Comparison of ENCODE assay signal across 9 mouse cellular contexts in genomic region chr2:26847706-26848105, GRCm38 (mm10). TPM values are rescaled to one million over a fixed set of nuclear protein-coding genes. Genes with fewer than 3 reads are reported as not detected.
DNase-seq lines count a peak whose midpoint lies in the region; TF ChIP-seq lines count a peak whose summit lies in the region.
"Had no signal": no experiment of that assay in that cellular context is flagged by ENCODE, and none has a peak within 500 bp of the region (broad histone marks: within the 10 kb centered on the region; RNA-seq: fewer than 3 reads in every experiment).

No protein-coding gene starts in this region.

- no peaks in the 10 kb centered on the region for H3K4me1 ChIP-seq in testis, adult 2 months (ENCODE audit: control insufficient read depth, insufficient read depth, low read length)

- H3K27ac ChIP-seq in testis, adult 2 months (ENCODE audit: control insufficient read depth, insufficient read depth, low read depth, low read length) = no peak overlapping the region
- no peak overlapping the region for H3K27ac ChIP-seq in layer of hippocampus, adult 2 months

- peak; percentile 6; the same call in 1 of the 2 replicates for TF ChIP-seq CTCF in testis, adult 2 months (IDR thresholded peaks at IDR 0.05; ENCODE audit: control insufficient read depth, insufficient read depth, insufficient replicate concordance, low read depth, low read length)
- peak; percentile 80 for TF ChIP-seq CTCF in layer of hippocampus, adult 2 months (conservative IDR thresholded peaks at IDR 0.05)

- peak; percentile 12 for DNase-seq in gastrocnemius, postnatal 10 days
- DNase-seq in gastrocnemius, adult 8-10 months (ENCODE audit: low spot score in 2 of 2) = no peak
- DNase-seq in testis, postnatal 14 days (ENCODE audit: low spot score) = no peak
- peak; percentile 48 to 49 for DNase-seq in cerebellum, postnatal 10 days
- DNase-seq in layer of hippocampus, adult 2 months (ENCODE audit: low spot score in 2 of 2) = peak; percentile 8 to 32
- peak; percentile 4 for DNase-seq in skeletal muscle tissue, adult 2 months (ENCODE audit: low read depth, low spot score)
- DNase-seq in frontal cortex, postnatal 10 days (ENCODE audit: low spot score in 2 of 2) = no peak

- no peak for TF ChIP-seq POLR2A in testis, adult 2 months (IDR thresholded peaks at IDR 0.05; ENCODE audit: control insufficient read depth, low read depth, low read length)

- no peaks in the 10 kb centered on the region for H3K27me3 ChIP-seq in testis, adult 2 months (ENCODE audit: control insufficient read depth, insufficient read depth, low read length)

- no peaks in the 10 kb centered on the region for H3K36me3 ChIP-seq in testis, adult 2 months (ENCODE audit: control insufficient read depth, insufficient read depth, low read length)

- no peak overlapping the region for H3K4me3 ChIP-seq in testis, adult 2 months (ENCODE audit: control insufficient read depth, low read depth, low read length)
- no peak overlapping the region for H3K4me3 ChIP-seq in layer of hippocampus, adult 2 months

RNA-seq across cellular contexts. Expression of gene Abo, which starts 17.1 kb away (rescaled TPM):
- total RNA-seq in gastrocnemius, postnatal 10 days (2021) = not detected
- not detected for total RNA-seq in gastrocnemius, adult 8-10 months (2022)
- 2.1 and 2.9 TPM in 2 replicates for polyA plus RNA-seq in testis, adult 2 months (2012; rRNA removed)
- not detected for total RNA-seq in layer of hippocampus, adult 2 months (2021)
- polyA plus RNA-seq: limb, embryonic 11.5 days had no signal

RNA-seq across cellular contexts. Expression of gene Surf6, which starts 55.0 kb away (rescaled TPM):
- total RNA-seq in gastrocnemius, postnatal 10 days (2021) = 10 to 100 TPM; 12.9 to 14.7 TPM
- 10 to 100 TPM in 3 of 4 experiments, 1 to 10 TPM in 1; 9.5 to 12.1 (median 11.6) TPM for total RNA-seq in gastrocnemius, adult 8-10 months (2022)
- polyA plus RNA-seq in testis, adult 2 months (2012; rRNA removed) = 4.5 and 5.8 TPM in 2 replicates
- total RNA-seq in layer of hippocampus, adult 2 months (2021) = 10 to 100 TPM; 24.3 to 27.6 TPM

Comparison
In these comparisons a context has a peak if more than half of its experiments do, and no peak if none do; other contexts are left out.
1. DNase-seq: peak in gastrocnemius, postnatal 10 days (single experiment), cerebellum, postnatal 10 days (2 of 2), layer of hippocampus, adult 2 months (2 of 2) and skeletal muscle tissue, adult 2 months (single experiment); none in gastrocnemius, adult 8-10 months (0 of 2), testis, postnatal 14 days (single experiment) and frontal cortex, postnatal 10 days (0 of 2).